Mouse (Mus musculus) liver, adult 2 months (tissue): ENCODE measurements around the gene Senp8. TPM values are rescaled to one million over a fixed set of nuclear protein-coding genes. Genes with fewer than 3 reads are reported as not detected.
A peak's percentile ranks its signal among the peaks of the same experiment; 100 is the strongest.

Experiments used
- DNase-seq: peaks from one replicate; pipeline ENCODE4 v3.0.0-alpha.2; 2011; ENCODE audit warnings: low read depth, low spot score; ENCODE audit errors: extremely low read depth
- H3K27ac ChIP-seq: fragments of 200-500 bp; replicated peaks from 2 replicates; pipeline ENCODE4 v1.5.1; 2012; ENCODE audit warnings: low read depth, mild to moderate bottlenecking, control low read depth, inconsistent platforms, low read length; ENCODE audit not compliant: insufficient read depth
- H3K27me3 ChIP-seq: fragments of 200-500 bp; 2 replicates; pipeline ENCODE4 v1.6.1; 2012; ENCODE audit warnings: mild to moderate bottlenecking, moderate library complexity, low read length, inconsistent platforms; ENCODE audit not compliant: control insufficient read depth, insufficient read depth
- H3K36me3 ChIP-seq: fragments of 200-500 bp; 2 replicates; pipeline ENCODE4 v1.6.1; 2012; ENCODE audit warnings: low read length, inconsistent platforms; ENCODE audit not compliant: control insufficient read depth, insufficient read depth
- H3K4me1 ChIP-seq: fragments of 200-500 bp; 2 replicates; pipeline ENCODE4 v1.6.1; 2011; ENCODE audit warnings: low read length; ENCODE audit not compliant: control insufficient read depth, insufficient read depth
- H3K4me3 ChIP-seq: fragments of 200-500 bp; 2 replicates; pipeline ENCODE4 v1.5.1; 2011; ENCODE audit warnings: low read depth, mild to moderate bottlenecking, control low read depth, low read length, moderate library complexity; ENCODE audit not compliant: insufficient read depth
- H3K79me2 ChIP-seq: fragments of 200-500 bp; 2 replicates; pipeline ENCODE4 v1.6.1; 2012; ENCODE audit warnings: inconsistent platforms, mild to moderate bottlenecking, low read length, moderate library complexity; ENCODE audit not compliant: control insufficient read depth, insufficient read depth
- H3K9ac ChIP-seq: fragments of 200-500 bp; 2 replicates; pipeline ENCODE4 v1.6.1; 2012; ENCODE audit warnings: low read depth, mild to moderate bottlenecking, control low read depth, inconsistent platforms, low read length
- CTCF ChIP-seq: fragments of 200-500 bp; IDR thresholded peaks from 2 replicates; pipeline ENCODE4 v1.5.1; 2011; ENCODE audit warnings: low read depth, low read length, control low read depth
- POLR2A ChIP-seq: fragments of 200-500 bp; IDR thresholded peaks from 2 replicates; pipeline ENCODE4 v1.6.1; 2011; ENCODE audit warnings: low read length, control low read depth; ENCODE audit not compliant: insufficient read depth; ENCODE audit errors: extremely low read depth
- WGBS: fragments of 180-500 bp; shearing (Covaris S2); methylation state at CpG from one replicate; pipeline ENCODE4 v1.1.7; 2018; 5-methylcytosine and 5-hydroxymethylcytosine counted together
- polyA plus RNA-seq: library from polyadenylated mRNA; depleted of rRNA; stranded (reverse); fragments of >200 nt; gene quantifications from 2 replicates; pipeline ENCODE4 v1.2.3, GENCODE M21; 2012
- total RNA-seq: library from RNA; depleted of rRNA; stranded (reverse); fragments of >200 nt; gene quantifications from 2 replicates; pipeline ENCODE4 v1.2.3, GENCODE M21; 2014

The Senp8 gene
- total and polyA plus RNA-seq, 2 experiments: 1.2 to 2.5 TPM

DNA sequence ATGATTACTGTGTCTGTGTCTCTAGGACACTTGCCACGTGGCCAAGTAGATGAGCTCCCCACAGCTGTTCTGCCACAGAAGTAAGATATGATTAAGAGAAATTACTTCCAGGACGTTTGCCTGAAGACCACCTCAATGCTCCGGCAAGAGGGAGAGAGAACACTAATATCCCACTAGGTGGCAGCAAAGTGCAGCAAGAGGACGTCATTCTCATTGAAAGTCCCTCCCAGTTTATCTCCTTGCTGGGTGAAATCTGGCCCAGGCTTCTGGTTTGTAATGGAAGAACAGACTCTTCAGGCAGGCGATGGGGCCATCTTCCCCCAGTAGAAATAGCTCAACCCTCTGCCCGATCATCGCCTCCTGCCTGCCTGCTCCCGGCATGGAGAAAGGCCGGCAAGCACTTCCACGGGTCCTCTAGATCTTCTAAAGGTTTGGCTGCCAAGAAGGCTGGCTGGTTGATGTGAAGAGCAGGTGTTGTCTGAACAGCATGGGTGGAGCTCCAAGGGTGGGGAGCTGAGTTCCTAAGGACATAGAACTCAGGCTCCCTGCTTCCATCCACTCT lies 27.3 kb downstream of the Senp8 start:
- H3K27me3 ChIP-seq: peaks cover 12% of the 10 kb centered on the region; the same call in 1 of the 2 replicates
- WGBS: 18% methylated on average over 10 of the region's 10 CpGs
- no peak overlapping the region for H3K9ac ChIP-seq
- no peaks in the 10 kb centered on the region for H3K4me1 ChIP-seq
- no peaks in the 10 kb centered on the region for H3K79me2 ChIP-seq
- no peaks in the 10 kb centered on the region for H3K36me3 ChIP-seq
- peak; percentile 54 for DNase-seq
- no peak overlapping the region for H3K4me3 ChIP-seq
- no peak overlapping the region for H3K27ac ChIP-seq
- no peak for TF ChIP-seq POLR2A
- TF ChIP-seq CTCF: peak; percentile 71

DNA sequence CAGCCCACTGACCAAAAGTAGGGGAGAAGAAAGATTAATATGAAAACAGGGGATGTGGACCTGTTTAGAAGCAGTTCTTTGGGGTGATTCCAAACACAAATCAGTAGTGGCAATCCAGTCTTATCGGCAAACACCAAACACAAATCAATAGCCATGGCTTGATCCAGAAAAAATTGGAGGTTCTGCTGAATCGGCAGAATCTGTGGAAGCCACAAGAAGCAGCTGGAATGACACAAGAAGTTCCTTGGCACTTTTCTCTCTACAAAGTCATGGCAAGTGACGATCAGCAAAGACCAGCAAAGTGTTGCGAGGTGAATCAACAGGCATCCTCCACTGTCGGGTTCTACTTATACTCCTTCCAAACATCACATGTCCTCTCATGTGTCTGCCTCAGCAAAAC lies 29.4 kb downstream of the Senp8 start:
- Histone ChIP-seq H3K4me1 (no peaks in the 10 kb centered on the region), H3K36me3 (no peaks in the 10 kb centered on the region), H3K9ac (no peak overlapping the region), H3K27me3 (peaks cover 11% of the 10 kb centered on the region; the same call in 1 of the 2 replicates), H3K27ac (no peak overlapping the region), H3K4me3 (no peak overlapping the region), H3K79me2 (no peaks in the 10 kb centered on the region)
- DNase-seq: peak; percentile 21
- 56% methylated on average over 5 of the region's 5 CpGs for WGBS
- TF ChIP-seq POLR2A: no peak
- no peak for TF ChIP-seq CTCF

DNA sequence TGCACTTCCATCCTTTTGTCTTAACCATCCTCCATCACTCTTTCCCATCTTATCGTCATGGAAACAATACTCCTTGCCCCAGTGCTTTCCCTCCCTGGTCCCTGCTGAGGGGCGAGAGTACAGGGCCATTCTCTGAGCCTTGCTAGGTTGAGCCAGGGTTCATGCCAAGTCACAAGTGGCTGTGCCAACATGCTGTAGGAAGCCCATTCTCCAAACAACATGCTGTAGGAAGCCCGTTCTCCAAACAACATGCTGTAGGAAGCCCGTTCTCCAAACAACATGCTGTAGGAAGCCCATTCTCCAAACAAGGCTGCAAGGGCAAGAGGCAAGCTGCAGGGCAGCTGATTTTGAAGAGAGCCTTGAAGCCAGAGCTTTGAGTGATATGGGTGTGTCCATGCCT lies 32.3 kb downstream of the Senp8 start:
- Histone ChIP-seq H3K9ac (no peak overlapping the region), H3K4me1 (no peaks in the 10 kb centered on the region), H3K27ac (no peak overlapping the region), H3K27me3 (peaks cover 8% of the 10 kb centered on the region; the same call in 1 of the 2 replicates), H3K4me3 (no peak overlapping the region), H3K79me2 (no peaks in the 10 kb centered on the region), H3K36me3 (no peaks in the 10 kb centered on the region)
- 91% methylated on average over 4 of the region's 4 CpGs for WGBS
- no peak for TF ChIP-seq CTCF
- no peak for TF ChIP-seq POLR2A
- no peak for DNase-seq

DNA sequence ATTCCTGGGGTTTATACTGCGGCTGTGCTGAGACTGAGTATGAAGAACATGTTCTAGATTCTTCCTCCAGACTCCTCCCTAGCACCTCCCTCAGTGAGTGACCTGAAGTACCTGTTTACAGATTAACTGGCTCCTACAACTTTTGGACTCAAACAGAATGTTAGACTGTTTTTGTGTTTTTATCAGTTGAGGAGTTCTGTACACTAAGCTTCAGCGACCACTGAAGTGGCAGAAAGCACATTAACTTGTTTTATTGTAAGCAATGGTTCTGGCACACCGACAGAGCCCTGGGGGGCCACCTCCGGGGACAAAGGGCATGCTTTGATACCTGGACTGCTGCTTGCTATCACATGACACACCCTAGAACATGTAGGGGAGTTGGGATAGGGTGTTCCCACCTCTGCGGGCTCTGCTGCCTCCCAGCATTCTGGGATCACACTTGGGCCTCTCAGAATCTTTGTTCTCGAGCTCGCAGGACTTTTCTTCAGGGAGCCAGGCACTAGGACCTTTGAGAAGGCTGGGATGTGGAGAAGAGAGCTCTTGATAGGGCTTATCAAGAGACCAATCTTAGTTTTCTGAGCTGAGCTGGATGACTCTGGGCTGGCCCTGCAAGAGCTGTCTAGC lies 34.1 kb downstream of the Senp8 start:
- no peak for DNase-seq
- no peaks in the 10 kb centered on the region for H3K36me3 ChIP-seq
- no peak for TF ChIP-seq POLR2A
- TF ChIP-seq CTCF: no peak
- H3K4me1 ChIP-seq: no peaks in the 10 kb centered on the region
- H3K27me3 ChIP-seq: peaks cover 8% of the 10 kb centered on the region; the same call in 1 of the 2 replicates
- no peak overlapping the region for H3K9ac ChIP-seq
- no peaks in the 10 kb centered on the region for H3K79me2 ChIP-seq
- no peak overlapping the region for H3K27ac ChIP-seq
- 44% methylated on average over 7 of the region's 7 CpGs for WGBS
- no peak overlapping the region for H3K4me3 ChIP-seq

DNA sequence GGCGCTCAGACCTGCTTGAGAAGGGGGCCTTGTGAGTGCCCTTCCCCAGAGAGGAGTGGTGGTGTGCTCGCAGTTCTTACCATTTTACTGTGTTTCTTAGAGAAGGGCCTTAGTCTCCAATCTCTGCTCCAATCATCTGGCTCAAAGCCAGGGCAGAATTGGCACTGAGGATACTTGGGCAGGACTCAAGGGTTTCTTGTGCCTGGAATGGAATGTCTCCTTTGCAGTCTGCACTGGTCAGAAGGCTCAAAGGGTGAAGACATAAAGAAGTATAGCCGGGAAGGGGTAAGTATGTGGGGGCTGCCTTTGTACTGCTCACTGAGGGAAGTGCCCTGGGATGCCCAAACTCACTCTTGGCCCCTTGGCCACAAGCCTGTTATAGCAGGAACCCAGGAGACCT lies 41.3 kb downstream of the Senp8 start:
- H3K27ac ChIP-seq: no peak overlapping the region
- no peaks in the 10 kb centered on the region for H3K36me3 ChIP-seq
- 87% methylated on average over 3 of the region's 3 CpGs for WGBS
- DNase-seq: no peak
- no peak overlapping the region for H3K9ac ChIP-seq
- no peak overlapping the region for H3K4me3 ChIP-seq
- H3K27me3 ChIP-seq: peaks cover 3% of the 10 kb centered on the region
- no peaks in the 10 kb centered on the region for H3K79me2 ChIP-seq
- TF ChIP-seq CTCF (no peak), POLR2A (no peak)
- no peaks in the 10 kb centered on the region for H3K4me1 ChIP-seq
